Mouse (Mus musculus) MEL (cell line): ENCODE data around the gene Ino80d. TPM values are rescaled to one million over a fixed set of nuclear protein-coding genes. Genes with fewer than 3 reads are reported as not detected.

Source experiments
- DNase-seq: peaks from one replicate; pipeline ENCODE4 v3.0.0; 2011; ENCODE audit warnings: low read depth, low spot score
- H3K27ac ChIP-seq: 2 replicates; pipeline ENCODE4 v1.5.1; 2012; ENCODE audit warnings: low read depth, mild to moderate bottlenecking, control low read depth, low read length, moderate library complexity; ENCODE audit not compliant: control insufficient read depth
- H3K27me3 ChIP-seq, 2 experiments: fragments of 150-350 bp in 1 of 2; sonication (generic) in 1 of 2; 2 replicates each; pipeline ENCODE4 v1.6.1; 2012; ENCODE audit warnings: low read length in 2 of 2, mild to moderate bottlenecking in 2 of 2, improper control_type of control experiment in 1 of 2, moderate library complexity in 1 of 2; ENCODE audit not compliant: insufficient read depth in 2 of 2, control insufficient read depth in 1 of 2
- H3K36me3 ChIP-seq, 2 experiments: 2 replicates each; pipeline ENCODE4 v1.6.1; 2012 to 2014; ENCODE audit warnings: low read length in 2 of 2, improper control_type of control experiment in 1 of 2, inconsistent platforms in 1 of 2, mild to moderate bottlenecking in 1 of 2; ENCODE audit not compliant: insufficient read depth in 2 of 2, control insufficient read depth in 1 of 2
- H3K4me1 ChIP-seq, 2 experiments: fragments of 150-350 bp in 1 of 2; sonication (generic) in 1 of 2; 2 replicates each; pipeline ENCODE4 v1.6.1; 2012; ENCODE audit warnings: low read length in 2 of 2, improper control_type of control experiment in 1 of 2, mild to moderate bottlenecking in 1 of 2; ENCODE audit not compliant: insufficient read depth in 2 of 2, control insufficient read depth in 1 of 2
- H3K4me3 ChIP-seq, 2 experiments: fragments of 150-350 bp in 1 of 2; sonication (generic) in 1 of 2; 2 replicates each; pipeline ENCODE4 v1.5.1; 2012; ENCODE audit warnings: low read depth in 2 of 2, low read length in 2 of 2, mild to moderate bottlenecking in 2 of 2, moderate library complexity in 2 of 2, control low read depth in 1 of 2, improper control_type of control experiment in 1 of 2; ENCODE audit not compliant: control insufficient read depth in 1 of 2, insufficient read depth in 1 of 2
- H3K79me2 ChIP-seq: 2 replicates; pipeline ENCODE4 v1.6.1; 2012; ENCODE audit warnings: mild to moderate bottlenecking, low read length, moderate library complexity; ENCODE audit not compliant: control insufficient read depth, poor library complexity, insufficient read depth
- H3K9ac ChIP-seq: 2 replicates; pipeline ENCODE4 v1.6.1; 2012; ENCODE audit warnings: low read depth, mild to moderate bottlenecking, control low read depth, low read length, moderate library complexity; ENCODE audit not compliant: control insufficient read depth, poor library complexity, severe bottlenecking
- H3K9me3 ChIP-seq: fragments of 150-350 bp; sonication (generic); replicated peaks from 2 replicates; pipeline ENCODE4 v1.6.1; 2012; ENCODE audit warnings: mild to moderate bottlenecking, low read length, improper control_type of control experiment, moderate library complexity; ENCODE audit not compliant: insufficient read depth
- E2F4 ChIP-seq: IDR thresholded peaks from 2 replicates; pipeline ENCODE4 v1.6.1; 2011; ENCODE audit warnings: low read depth, low read length, improper control_type of control experiment, borderline replicate concordance
- ETS1 ChIP-seq: IDR thresholded peaks from 2 replicates; pipeline ENCODE4 v1.6.1; 2012; ENCODE audit warnings: low read depth, mild to moderate bottlenecking, inconsistent platforms, low read length, improper control_type of control experiment, moderate library complexity
- HCFC1 ChIP-seq: IDR thresholded peaks from 2 replicates; pipeline ENCODE4 v1.6.1; 2012; ENCODE audit warnings: low read depth, mild to moderate bottlenecking, inconsistent platforms, low read length, improper control_type of control experiment, moderate library complexity
- MEF2A ChIP-seq: IDR thresholded peaks from 2 replicates; pipeline ENCODE4 v1.6.1; 2014; ENCODE audit warnings: low read depth, mild to moderate bottlenecking, inconsistent platforms, low read length, improper control_type of control experiment; ENCODE audit not compliant: poor library complexity, insufficient replicate concordance, severe bottlenecking; ENCODE audit errors: extremely low read depth
- MXI1 ChIP-seq: IDR thresholded peaks from 2 replicates; pipeline ENCODE4 v1.6.1; 2011; ENCODE audit warnings: mild to moderate bottlenecking, low read depth, low read length, improper control_type of control experiment
- MYC ChIP-seq: IDR thresholded peaks from 2 replicates; pipeline ENCODE4 v1.6.1; 2011; ENCODE audit warnings: low read depth, mild to moderate bottlenecking, low read length, improper control_type of control experiment, moderate library complexity
- POLR2A ChIP-seq, 2 experiments: IDR thresholded peaks; 2 replicates each; pipeline ENCODE4 v1.6.1; 2011 to 2012; ENCODE audit warnings: low read length in 2 of 2, mild to moderate bottlenecking in 2 of 2, control low read depth in 1 of 2, improper control_type of control experiment in 1 of 2, low read depth in 1 of 2, moderate library complexity in 1 of 2; ENCODE audit not compliant: control insufficient read depth in 1 of 2, insufficient read depth in 1 of 2, poor library complexity in 1 of 2
- RAD21 ChIP-seq: IDR thresholded peaks from 2 replicates; pipeline ENCODE4 v1.6.1; 2011; ENCODE audit warnings: mild to moderate bottlenecking, low read depth, low read length, improper control_type of control experiment
- SIN3A ChIP-seq: IDR thresholded peaks from 2 replicates; pipeline ENCODE4 v1.6.1; 2012; ENCODE audit warnings: low read length, improper control_type of control experiment, inconsistent platforms
- SMC3 ChIP-seq: IDR thresholded peaks from 2 replicates; pipeline ENCODE4 v1.6.1; 2011; ENCODE audit warnings: low read depth, low read length, improper control_type of control experiment
- TBP ChIP-seq: IDR thresholded peaks from 2 replicates; pipeline ENCODE4 v1.8.0; 2011; ENCODE audit warnings: low read depth, low read length, improper control_type of control experiment
- USF1 ChIP-seq: IDR thresholded peaks from 2 replicates; pipeline ENCODE4 v1.6.1; 2014; ENCODE audit warnings: low read depth, mild to moderate bottlenecking, inconsistent platforms, low read length, improper control_type of control experiment, moderate library complexity
- ZKSCAN1 ChIP-seq: IDR thresholded peaks from 2 replicates; pipeline ENCODE4 v1.6.1; 2012; ENCODE audit warnings: low read depth, mild to moderate bottlenecking, inconsistent platforms, low read length, improper control_type of control experiment, moderate library complexity
- ZMIZ1 ChIP-seq: IDR thresholded peaks from 2 replicates; pipeline ENCODE4 v1.6.1; 2012; ENCODE audit warnings: low read depth, mild to moderate bottlenecking, inconsistent platforms, low read length, improper control_type of control experiment, moderate library complexity
- ZNF384 ChIP-seq: IDR thresholded peaks from 2 replicates; pipeline ENCODE4 v1.6.1; 2012; ENCODE audit warnings: low read depth, mild to moderate bottlenecking, inconsistent platforms, low read length, improper control_type of control experiment
- polyA plus RNA-seq, 2 experiments: library from polyadenylated mRNA; stranded (reverse) in 1 of 2; unstranded in 1 of 2; fragments of >175 nt in 1 of 2; fragments of >200 nt in 1 of 2; gene quantifications; 2 replicates each; pipeline versions ENCODE4 v1.2.1 to v1.2.4; 2012; ENCODE audit warnings: low replicate concordance in 2 of 2, low read depth in 1 of 2; ENCODE audit not compliant: insufficient read length in 2 of 2, insufficient read depth in 1 of 2, missing spikeins in 1 of 2
- total RNA-seq: library from RNA; depleted of rRNA; stranded (reverse); fragments of 300-350 nt; gene quantifications from 2 replicates; pipeline ENCODE4 v1.2.3, GENCODE M21; 2012; rRNA removed

Gene Ino80d
- total and polyA plus RNA-seq, 3 experiments = 4.0 to 5.8 TPM; not detected in 1

DNA sequence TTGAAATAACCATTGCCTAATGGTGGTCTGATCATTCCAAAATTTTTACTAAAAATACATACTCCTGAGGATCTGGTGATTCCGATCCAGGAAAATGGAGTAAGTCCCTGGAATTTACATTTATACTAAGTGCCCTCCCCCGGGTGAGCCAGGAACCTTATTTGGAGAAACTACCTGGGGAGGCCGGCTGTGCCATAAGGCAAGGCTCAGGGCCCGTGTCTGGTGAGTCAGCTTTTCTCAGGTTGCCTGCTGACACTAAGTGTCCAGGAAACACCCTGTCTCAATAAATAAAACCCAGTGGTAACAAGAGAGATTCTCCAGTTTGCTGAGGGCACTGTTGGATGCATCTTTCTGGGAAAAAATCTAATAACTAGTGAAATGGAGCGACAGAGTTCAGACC, 205.3 kb downstream of the Ino80d start:
- Histone ChIP-seq H3K27ac (no peak overlapping the region), H3K9ac (no peak overlapping the region), H3K4me1 (no peaks in the 10 kb centered on the region), H3K79me2 (no peaks in the 10 kb centered on the region), H3K36me3 (no peaks in the 10 kb centered on the region), H3K9me3 (no peaks in the 10 kb centered on the region), H3K27me3 (no peaks in the 10 kb centered on the region), H3K4me3 (no peak overlapping the region)
- TF ChIP-seq MYC = no peak
- no peak for TF ChIP-seq POLR2A (IDR thresholded peaks at IDR 0.05; ENCODE audit: control insufficient read depth in 1 of 2, insufficient read depth in 1 of 2, low read depth in 1 of 2, low read length in 2 of 2, poor library complexity in 1 of 2)
- no peak for TF ChIP-seq HCFC1
- TF ChIP-seq ZKSCAN1 = no peak
- TF ChIP-seq SIN3A = no peak
- TF ChIP-seq MXI1 = no peak
- TF ChIP-seq E2F4 = no peak
- no peak for TF ChIP-seq ZNF384
- TF ChIP-seq USF1 = no peak
- no peak for TF ChIP-seq RAD21
- no peak for TF ChIP-seq TBP
- TF ChIP-seq MEF2A = no peak
- TF ChIP-seq ZMIZ1 = no peak
- no peak for TF ChIP-seq SMC3
- DNase-seq = no peak

DNA sequence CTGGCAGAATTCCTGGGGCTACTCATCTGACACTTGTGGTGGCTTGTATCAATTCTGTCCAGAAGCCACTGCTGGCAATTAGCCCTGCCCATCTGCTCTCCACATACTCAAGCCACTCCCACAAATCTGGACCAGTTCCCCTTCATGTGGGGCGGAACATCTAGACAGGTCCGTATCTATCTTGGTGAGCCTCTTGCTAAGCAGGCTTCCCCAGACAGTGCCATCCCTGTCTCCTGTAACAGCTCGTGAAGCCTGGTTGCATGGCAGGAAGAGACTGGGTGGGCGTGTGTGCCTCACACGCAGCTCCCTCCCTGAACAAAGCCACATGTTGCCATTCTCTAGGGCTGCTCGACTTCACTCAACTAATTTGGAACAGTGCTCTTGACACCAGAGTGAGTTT, 206.0 kb downstream of the Ino80d start:
- H3K79me2 ChIP-seq = no peaks in the 10 kb centered on the region
- no peaks in the 10 kb centered on the region for H3K27me3 ChIP-seq
- DNase-seq = peak; percentile 1
- no peak overlapping the region for H3K27ac ChIP-seq
- H3K4me1 ChIP-seq = no peaks in the 10 kb centered on the region
- no peaks in the 10 kb centered on the region for H3K36me3 ChIP-seq
- H3K9ac ChIP-seq = no peak overlapping the region
- H3K4me3 ChIP-seq = no peak overlapping the region
- no peaks in the 10 kb centered on the region for H3K9me3 ChIP-seq
- TF ChIP-seq ETS1 = no peak
- TF ChIP-seq, all 39 proteins: peak for 0

Other genes starting within 250 kb of the Ino80d start
- 1,600 and 1,846 TPM in 2 replicates for gene Eef1b2, start 62.2 kb upstream of the Ino80d start, total RNA-seq
- 1,000 to 10,000 TPM; 1,696 to 2,991 TPM for gene Eef1b2, start 62.2 kb upstream of the Ino80d start, polyA plus RNA-seq
- gene Ndufs1, start 62.2 kb upstream of the Ino80d start, total RNA-seq = 124 and 141 TPM in 2 replicates
- 100 to 1,000 TPM; 139 to 163 TPM for gene Ndufs1, start 62.2 kb upstream of the Ino80d start, polyA plus RNA-seq
- not detected in 2 replicates for gene Gpr1, start 99.9 kb upstream of the Ino80d start, total RNA-seq
- gene Gpr1, start 99.9 kb upstream of the Ino80d start, polyA plus RNA-seq = under 1 TPM in 1 of 2 experiments, not detected in 1; 0.04 TPM
- not detected in 2 replicates for gene Zdbf2, start 158.6 kb upstream of the Ino80d start, total RNA-seq
- gene Zdbf2, start 158.6 kb upstream of the Ino80d start, polyA plus RNA-seq = not detected